Mouse (Mus musculus): ENCODE results near the gene Sec1.

GRCm38 (mm10) chr7:45727625-45728024, 33.4 kb upstream of the Sec1 start:
- TF ChIP-seq CTCF (IDR thresholded peaks at IDR 0.05; ENCODE audit: low read depth) (no peak), EP300 (IDR thresholded peaks at IDR 0.05; ENCODE audit: low read depth) (no peak)
